Mouse (Mus musculus): ENCODE measurements around the gene Chga.

GRCm38 (mm10) chr12:102612431-102612830 lies 57.7 kb downstream of the Chga start:
- TF ChIP-seq CTCF (IDR thresholded peaks at IDR 0.05; ENCODE audit: insufficient read depth, low read length), result no peak
- no peak for TF ChIP-seq POLR2A (IDR thresholded peaks at IDR 0.05; ENCODE audit: borderline replicate concordance, extremely low read depth, low read depth, low read length)

All from lung, adult 2 months (tissue).